ENCODE assay signal across 15 mouse cellular contexts in the genomic region with DNA sequence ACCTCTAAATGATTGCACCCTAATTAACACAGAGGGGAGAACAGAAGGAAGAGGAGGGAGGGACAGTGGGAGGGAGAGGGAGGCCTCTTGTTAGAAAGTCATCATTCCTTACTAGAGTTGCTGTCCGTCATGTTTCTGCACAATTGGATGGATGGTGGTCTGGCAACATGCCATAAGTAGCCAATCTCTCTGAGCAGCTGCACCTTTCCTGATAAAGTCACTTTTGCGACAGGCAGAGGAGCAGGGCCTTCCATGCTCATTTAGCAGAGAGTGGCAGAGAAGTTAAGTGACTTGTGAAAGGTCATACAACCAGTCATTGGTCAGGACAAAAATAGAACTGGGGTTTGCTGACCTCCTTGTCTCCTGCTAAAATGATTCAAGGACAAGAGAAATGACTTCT.
DNase-seq lines count a peak whose midpoint lies in the region; ATAC-seq lines count a peak whose summit lies in the region.
"Had no signal": no experiment of that assay in that cellular context is flagged by ENCODE, and none has a peak within 500 bp of the region (broad histone marks: within the 10 kb centered on the region; RNA-seq: fewer than 3 reads in every experiment).

No protein-coding gene starts in this region.

- no peak overlapping the region for H3K9ac ChIP-seq in heart, embryonic 15.5 days
- H3K9ac ChIP-seq: forebrain, postnatal 0 days; limb, embryonic 12.5 days; liver, embryonic 13.5 days had no signal

- H3K9me3 ChIP-seq in heart, embryonic 15.5 days (replicated peaks), result no peaks in the 10 kb centered on the region
- H3K9me3 ChIP-seq in megakaryocyte, embryonic 14.5 days, result no peaks in the 10 kb centered on the region
- H3K9me3 ChIP-seq: hindbrain, embryonic 10.5 days; limb, embryonic 12.5 days; liver, embryonic 13.5 days had no signal

- peak overlapping the region; percentile 15; the same call in 1 of the 2 replicates for H3K27ac ChIP-seq in heart, embryonic 15.5 days
- H3K27ac ChIP-seq: hindbrain, embryonic 10.5 days; limb, embryonic 12.5 days; liver, embryonic 13.5 days had no signal

- H3K4me3 ChIP-seq in heart, embryonic 15.5 days, result no peak overlapping the region
- peak overlapping the region; percentile 67 for H3K4me3 ChIP-seq in megakaryocyte, embryonic 14.5 days (replicated peaks)
- H3K4me3 ChIP-seq: hindbrain, embryonic 10.5 days; limb, embryonic 12.5 days; liver, embryonic 13.5 days had no signal

- no peak for ATAC-seq in heart, embryonic 15.5 days (replicated peaks; ENCODE audit: insufficient number of reproducible peaks, insufficient read depth, low FRiP score, low read depth)
- no peak for ATAC-seq in megakaryocyte, adult 5-6 weeks (ENCODE audit: poor library complexity, severe bottlenecking)
- ATAC-seq in megakaryocyte-erythroid progenitor cell, adult 5-6 weeks (replicated peaks; ENCODE audit: low FRiP score, low TSS enrichment, poor library complexity, severe bottlenecking), result peak; percentile 94
- no peak for ATAC-seq in granulocyte monocyte progenitor cell, adult 5-6 weeks (replicated peaks; ENCODE audit: poor library complexity, severe bottlenecking)
- ATAC-seq: forebrain, postnatal 0 days had no signal

- no peak overlapping the region for H3K4me2 ChIP-seq in heart, embryonic 15.5 days
- H3K4me2 ChIP-seq: limb, embryonic 12.5 days; liver, embryonic 13.5 days had no signal

- H3K36me3 ChIP-seq in heart, embryonic 15.5 days, result no peaks in the 10 kb centered on the region
- no peaks in the 10 kb centered on the region for H3K36me3 ChIP-seq in megakaryocyte, embryonic 14.5 days (replicated peaks; ENCODE audit: low read length)
- H3K36me3 ChIP-seq: limb, embryonic 12.5 days; liver, embryonic 13.5 days had no signal

- peaks cover 4% of the 10 kb centered on the region for H3K4me1 ChIP-seq in heart, embryonic 15.5 days (replicated peaks)
- peaks cover 16% of the 10 kb centered on the region for H3K4me1 ChIP-seq in megakaryocyte, embryonic 14.5 days
- H3K4me1 ChIP-seq: hindbrain, embryonic 10.5 days; limb, embryonic 12.5 days; liver, embryonic 13.5 days had no signal

- no peaks in the 10 kb centered on the region for H3K27me3 ChIP-seq in heart, embryonic 15.5 days
- H3K27me3 ChIP-seq in megakaryocyte, embryonic 14.5 days (replicated peaks), result no peaks in the 10 kb centered on the region
- H3K27me3 ChIP-seq: limb, embryonic 12.5 days; liver, embryonic 13.5 days had no signal

- DNase-seq in heart, adult 9 months (ENCODE audit: low spot score in 2 of 2), result no peak
- DNase-seq in NIH3T3 (ENCODE audit: low read depth), result peak; percentile 10
- DNase-seq: embryo, embryonic 11 days; forebrain, postnatal 0 days; kidney, adult 11 months; liver, embryonic 13.5 days; right cerebral cortex, adult 18-20 months; thymus, postnatal 14 days had no signal

- 28% methylated on average over 2 of the region's 2 CpGs for WGBS in heart, embryonic 15.5 days
